8 mouse cellular contexts compared by ENCODE assay signal in genomic region chr6:72440186-72440990, GRCm38 (mm10). TPM values are rescaled to one million over a fixed set of nuclear protein-coding genes. Genes with fewer than 3 reads are reported as not detected.
DNase-seq lines count a peak whose midpoint lies in the region; ATAC-seq and TF ChIP-seq lines count a peak whose summit lies in the region.

No protein-coding gene starts in this region.

- peak overlapping the region; percentile 96 for H3ac ChIP-seq in myocyte (ENCODE audit: control insufficient read depth, insufficient read length)

- 4% methylated on average over 17 of the region's 17 CpGs for WGBS in forebrain, postnatal 0 days

- H3K4me3 ChIP-seq in forebrain, postnatal 0 days (ENCODE audit: low read depth, low read length) = peak overlapping the region; percentile 100
- H3K4me3 ChIP-seq in myocyte = peak overlapping the region; percentile 77

- H3K79me2 ChIP-seq in myocyte (ENCODE audit: control insufficient read depth, insufficient read depth) = peaks cover 35% of the 10 kb centered on the region

- peak overlapping the region; percentile 100 for H3K9ac ChIP-seq in forebrain, postnatal 0 days

- peak; percentile 10 for TF ChIP-seq POLR2A in myocyte (IDR thresholded peaks at IDR 0.05; ENCODE audit: insufficient read length, low read depth)

- DNase-seq in right cerebral cortex, adult 2 months (ENCODE audit: low spot score in 2 of 2) = peak; percentile 36 to 43
- DNase-seq in right cerebral cortex, postnatal 25 days = no peak
- DNase-seq in cerebellum, adult 18-20 months = peak; percentile 35 to 53
- DNase-seq in forebrain, postnatal 0 days = peak; percentile 71
- DNase-seq in layer of hippocampus, postnatal 10 days (ENCODE audit: low spot score in 2 of 2) = peak; percentile 43 to 55
- DNase-seq in gastrocnemius, postnatal 10 days = no peak
- DNase-seq in ovary, postnatal 10 days (ENCODE audit: low spot score) = no peak

- 0 out of 2 replicates have a peak, but pooled peaks have one; percentile 0 for ATAC-seq in forebrain, postnatal 0 days

- peak; percentile 19; the same call in 1 of the 2 replicates for TF ChIP-seq CTCF in forebrain, postnatal 0 days (IDR thresholded peaks at IDR 0.05; ENCODE audit: low read depth)

- H3K27ac ChIP-seq in forebrain, postnatal 0 days (ENCODE audit: low read depth, low read length) = peak overlapping the region; percentile 100

- H3K36me3 ChIP-seq in forebrain, postnatal 0 days (ENCODE audit: insufficient read depth) = peaks cover 20% of the 10 kb centered on the region
- H3K36me3 ChIP-seq in myocyte (ENCODE audit: control insufficient read depth, insufficient read depth) = peaks cover 28% of the 10 kb centered on the region

- H3K9me3 ChIP-seq in forebrain, postnatal 0 days (ENCODE audit: low read length) = no peaks in the 10 kb centered on the region

- H3K4me1 ChIP-seq in forebrain, postnatal 0 days (ENCODE audit: insufficient read depth) = 0 out of 2 replicates have a peak, but pooled peaks cover 12% of the 10 kb centered on the region

- H3K27me3 ChIP-seq in forebrain, postnatal 0 days (ENCODE audit: insufficient read depth, low read length) = no peaks in the 10 kb centered on the region
- H3K27me3 ChIP-seq in myocyte (ENCODE audit: control insufficient read depth, insufficient read depth, insufficient read length) = no peaks in the 10 kb centered on the region

- peak overlapping the region; percentile 70 for H3K4me2 ChIP-seq in forebrain, postnatal 0 days (ENCODE audit: low read depth)
- H3K4me2 ChIP-seq in myocyte (ENCODE audit: low read depth) = peak overlapping the region; percentile 87

TF ChIP-seq in myocyte, 11 proteins besides CTCF, POLR2A, EP300 and RAD21:
- TF ChIP-seq SRF (IDR thresholded peaks at IDR 0.05; ENCODE audit: control insufficient read depth, insufficient read length, low read depth) (no peak), REST (IDR thresholded peaks at IDR 0.05; ENCODE audit: insufficient read depth, insufficient read length) (no peak), MAX (IDR thresholded peaks at IDR 0.05; ENCODE audit: low read depth) (no peak), USF1 (IDR thresholded peaks at IDR 0.05; ENCODE audit: low read depth) (no peak), TCF3 (IDR thresholded peaks at IDR 0.05; ENCODE audit: insufficient read length, low read depth) (no peak), E2F4 (IDR thresholded peaks at IDR 0.05; ENCODE audit: insufficient read depth) (no peak), MYOD1 (IDR thresholded peaks at IDR 0.05; ENCODE audit: control insufficient read depth in 1 of 3, insufficient read length in 2 of 3, low read depth in 2 of 3) (no peak), POLR2AphosphoS2 (IDR thresholded peaks at IDR 0.05; ENCODE audit: insufficient read length, low read depth) (no peak), CEBPB (IDR thresholded peaks at IDR 0.05; ENCODE audit: insufficient read depth, poor library complexity, severe bottlenecking) (no peak), MYOG (IDR thresholded peaks at IDR 0.05; ENCODE audit: control insufficient read depth in 1 of 3, insufficient read depth in 1 of 3, insufficient read length in 2 of 3, low read depth in 2 of 3) (no peak), TCF12 (IDR thresholded peaks at IDR 0.05; ENCODE audit: insufficient read depth, poor library complexity, severe bottlenecking) (no peak)

RNA-seq across cellular contexts. Expression of gene Mat2a, which starts 1.0 kb away (rescaled TPM):
- 125 and 145 TPM in 2 replicates for total RNA-seq in forebrain, postnatal 0 days (2014; rRNA removed)
- 222 and 246 TPM in 2 replicates for polyA plus RNA-seq in forebrain, postnatal 0 days (2015; fragmentation: Nextera tagmentation; extraction: Ambion mirVana)
- total RNA-seq in layer of hippocampus, postnatal 10 days (2021) = 100 to 1,000 TPM; 173 to 191 TPM
- polyA plus RNA-seq in myocyte (2012; fragmentation: generic; extraction: Trizol) = 142 TPM
- 100 to 1,000 TPM; 200 to 249 TPM for total RNA-seq in gastrocnemius, postnatal 10 days (2021)

RNA-seq across cellular contexts. Expression of gene Ggcx, which starts 26.3 kb away (rescaled TPM):
- 11.9 and 25.3 TPM in 2 replicates for total RNA-seq in forebrain, postnatal 0 days (2014; rRNA removed)
- polyA plus RNA-seq in forebrain, postnatal 0 days (2015; fragmentation: Nextera tagmentation; extraction: Ambion mirVana) = 7.5 and 9.9 TPM in 2 replicates
- 10 to 100 TPM; 20.3 to 20.5 TPM for total RNA-seq in layer of hippocampus, postnatal 10 days (2021)
- polyA plus RNA-seq in myocyte (2012; fragmentation: generic; extraction: Trizol) = 17.5 TPM
- total RNA-seq in gastrocnemius, postnatal 10 days (2021) = 10 to 100 TPM; 15.1 to 21.9 TPM

RNA-seq across cellular contexts. Expression of gene Vamp8, which starts 49.9 kb away (rescaled TPM):
- 10.3 and 11.8 TPM in 2 replicates for total RNA-seq in forebrain, postnatal 0 days (2014; rRNA removed)
- 21.3 and 27.1 TPM in 2 replicates for polyA plus RNA-seq in forebrain, postnatal 0 days (2015; fragmentation: Nextera tagmentation; extraction: Ambion mirVana)
- total RNA-seq in layer of hippocampus, postnatal 10 days (2021) = 10 to 100 TPM; 11.1 to 13.8 TPM
- 107 TPM for polyA plus RNA-seq in myocyte (2012; fragmentation: generic; extraction: Trizol)
- 10 to 100 TPM; 60.9 to 64.7 TPM for total RNA-seq in gastrocnemius, postnatal 10 days (2021)

Comparison
In these comparisons a context has a peak if more than half of its experiments do, and no peak if none do; other contexts are left out.
1. DNase-seq: peak in right cerebral cortex, adult 2 months (2 of 2), cerebellum, adult 18-20 months (2 of 2), forebrain, postnatal 0 days (single experiment) and layer of hippocampus, postnatal 10 days (2 of 2); none in right cerebral cortex, postnatal 25 days (single experiment), gastrocnemius, postnatal 10 days (single experiment) and ovary, postnatal 10 days (single experiment).